Mouse (Mus musculus): ENCODE measurements around the gene Myo5a. TPM values are rescaled to one million over a fixed set of nuclear protein-coding genes. Genes with fewer than 3 reads are reported as not detected.
A peak's percentile ranks its signal among the peaks of the same experiment; 100 is the strongest.

Myo5a gene
- total and polyA plus RNA-seq, 3 experiments, result 2.5 to 11.9 (median 9.4) TPM

- Histone ChIP-seq H3K36me3 (ENCODE audit: control insufficient read depth, insufficient read depth, low read length) (no peaks in the 10 kb centered on the region), H3K79me2 (replicated peaks; ENCODE audit: control insufficient read depth, insufficient read depth, low read length) (no peaks in the 10 kb centered on the region), H3K9ac (ENCODE audit: low read depth, low read length) (no peak overlapping the region), H3K27ac (no peak overlapping the region), H3K4me1 (ENCODE audit: control insufficient read depth, insufficient read depth, low read length) (no peaks in the 10 kb centered on the region), H3K4me3 (no peak overlapping the region), H3K27me3 (ENCODE audit: control insufficient read depth, insufficient read depth, low read length) (no peaks in the 10 kb centered on the region)
- DNase-seq, result no peak
- no peak for TF ChIP-seq POLR2A (IDR thresholded peaks at IDR 0.05; ENCODE audit: insufficient read depth, low read depth, low read length)
- TF ChIP-seq EP300 (IDR thresholded peaks at IDR 0.05; ENCODE audit: insufficient read depth, low read depth, low read length), result no peak
- TF ChIP-seq CTCF (IDR thresholded peaks at IDR 0.05), result no peak
- intact Hi-C loops (cut with DNase I), result no loop called here
- 78% methylated on average over 3 of the region's 3 CpGs for WGBS
These were observed 167.4 kb downstream of the Myo5a start for GRCm38 (mm10) chr9:75238179-75238578.

GRCm38 (mm10) chr9:75243052-75243451 is 172.2 kb downstream of the Myo5a start:
- no peak overlapping the region for H3K4me3 ChIP-seq
- H3K27ac ChIP-seq, result no peak overlapping the region
- DNase-seq, result no peak
- H3K79me2 ChIP-seq (replicated peaks; ENCODE audit: control insufficient read depth, insufficient read depth, low read length), result no peaks in the 10 kb centered on the region
- H3K36me3 ChIP-seq (ENCODE audit: control insufficient read depth, insufficient read depth, low read length), result no peaks in the 10 kb centered on the region
- WGBS, result 53% methylated on average over 6 of the region's 6 CpGs
- intact Hi-C loops (cut with DNase I), result no loop called here
- H3K9ac ChIP-seq (ENCODE audit: low read depth, low read length), result no peak overlapping the region
- no peaks in the 10 kb centered on the region for H3K27me3 ChIP-seq (ENCODE audit: control insufficient read depth, insufficient read depth, low read length)
- no peak for TF ChIP-seq POLR2A (IDR thresholded peaks at IDR 0.05; ENCODE audit: insufficient read depth, low read depth, low read length)
- TF ChIP-seq CTCF (IDR thresholded peaks at IDR 0.05), result no peak
- TF ChIP-seq EP300 (IDR thresholded peaks at IDR 0.05; ENCODE audit: insufficient read depth, low read depth, low read length), result no peak
- no peaks in the 10 kb centered on the region for H3K4me1 ChIP-seq (ENCODE audit: control insufficient read depth, insufficient read depth, low read length)

DNA sequence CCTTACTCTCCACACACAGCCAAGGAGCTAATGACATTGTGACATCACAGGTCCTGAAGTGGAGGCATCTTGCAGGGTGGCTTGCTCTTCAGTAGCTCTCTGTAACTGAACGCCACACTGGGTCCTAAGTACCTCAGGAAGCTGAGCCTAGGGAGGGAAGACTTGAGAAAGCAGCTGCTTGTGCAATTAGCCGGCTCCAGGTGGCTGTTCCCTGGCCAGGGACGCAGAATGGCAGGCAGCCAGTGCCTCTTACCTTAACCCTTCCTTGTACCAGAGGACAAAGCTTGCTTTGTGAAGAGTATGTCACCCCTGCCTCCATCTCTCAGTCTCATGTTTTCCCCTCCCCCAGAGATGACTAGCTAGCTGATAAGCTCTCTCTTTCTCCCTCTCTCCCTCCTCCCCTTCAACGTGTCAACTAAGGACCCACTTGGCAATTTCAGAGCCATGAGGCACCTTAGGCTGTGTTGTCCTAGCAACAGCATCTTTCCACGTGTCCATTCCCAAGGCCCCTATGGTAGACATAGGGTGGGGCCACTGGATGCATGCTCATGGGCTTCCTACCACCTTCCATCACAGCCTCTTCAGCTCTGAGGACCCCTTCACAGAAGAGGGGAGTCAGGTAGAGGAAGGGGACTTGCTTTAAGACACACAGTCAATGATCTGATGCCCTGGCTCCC is 173.1 kb downstream of the Myo5a start:
- TF ChIP-seq POLR2A (IDR thresholded peaks at IDR 0.05; ENCODE audit: insufficient read depth, low read depth, low read length) (no peak), CTCF (IDR thresholded peaks at IDR 0.05) (no peak), EP300 (IDR thresholded peaks at IDR 0.05; ENCODE audit: insufficient read depth, low read depth, low read length) (no peak)

GRCm38 (mm10) chr9:75244527-75244926 is 173.7 kb downstream of the Myo5a start:
- TF ChIP-seq POLR2A (IDR thresholded peaks at IDR 0.05; ENCODE audit: insufficient read depth, low read depth, low read length) (no peak), CTCF (IDR thresholded peaks at IDR 0.05) (peak; percentile 51), EP300 (IDR thresholded peaks at IDR 0.05; ENCODE audit: insufficient read depth, low read depth, low read length) (no peak)
- no peaks in the 10 kb centered on the region for H3K27me3 ChIP-seq (ENCODE audit: control insufficient read depth, insufficient read depth, low read length)
- intact Hi-C loops (cut with DNase I), result no loop called here
- WGBS, result 78% methylated on average over 4 of the region's 4 CpGs
- H3K27ac ChIP-seq, result no peak overlapping the region
- H3K79me2 ChIP-seq (replicated peaks; ENCODE audit: control insufficient read depth, insufficient read depth, low read length), result no peaks in the 10 kb centered on the region
- H3K9ac ChIP-seq (ENCODE audit: low read depth, low read length), result no peak overlapping the region
- no peaks in the 10 kb centered on the region for H3K4me1 ChIP-seq (ENCODE audit: control insufficient read depth, insufficient read depth, low read length)
- DNase-seq, result no peak
- no peaks in the 10 kb centered on the region for H3K36me3 ChIP-seq (ENCODE audit: control insufficient read depth, insufficient read depth, low read length)
- no peak overlapping the region for H3K4me3 ChIP-seq

More for the DNA sequence above, 173.1 kb downstream of the Myo5a start:
- no peak overlapping the region for H3K4me3 ChIP-seq
- no peak overlapping the region for H3K9ac ChIP-seq (ENCODE audit: low read depth, low read length)
- no peak overlapping the region for H3K27ac ChIP-seq
- DNase-seq, result no peak
- intact Hi-C loops (cut with DNase I), result no loop called here
- no peaks in the 10 kb centered on the region for H3K79me2 ChIP-seq (replicated peaks; ENCODE audit: control insufficient read depth, insufficient read depth, low read length)
- 18% methylated on average over 5 of the region's 5 CpGs for WGBS
- H3K4me1 ChIP-seq (ENCODE audit: control insufficient read depth, insufficient read depth, low read length), result no peaks in the 10 kb centered on the region
- H3K36me3 ChIP-seq (ENCODE audit: control insufficient read depth, insufficient read depth, low read length), result no peaks in the 10 kb centered on the region
- no peaks in the 10 kb centered on the region for H3K27me3 ChIP-seq (ENCODE audit: control insufficient read depth, insufficient read depth, low read length)

GRCm38 (mm10) chr9:75246080-75246930 is 175.5 kb downstream of the Myo5a start:
- intact Hi-C loops (cut with DNase I), result no loop called here
- WGBS, result 79% methylated on average over 13 of the region's 13 CpGs
- H3K36me3 ChIP-seq (ENCODE audit: control insufficient read depth, insufficient read depth, low read length), result no peaks in the 10 kb centered on the region
- no peak overlapping the region for H3K9ac ChIP-seq (ENCODE audit: low read depth, low read length)
- H3K27ac ChIP-seq, result no peak overlapping the region
- H3K79me2 ChIP-seq (replicated peaks; ENCODE audit: control insufficient read depth, insufficient read depth, low read length), result no peaks in the 10 kb centered on the region
- DNase-seq, result no peak
- H3K4me1 ChIP-seq (ENCODE audit: control insufficient read depth, insufficient read depth, low read length), result no peaks in the 10 kb centered on the region
- no peaks in the 10 kb centered on the region for H3K27me3 ChIP-seq (ENCODE audit: control insufficient read depth, insufficient read depth, low read length)
- no peak for TF ChIP-seq CTCF (IDR thresholded peaks at IDR 0.05)
- no peak for TF ChIP-seq POLR2A (IDR thresholded peaks at IDR 0.05; ENCODE audit: insufficient read depth, low read depth, low read length)
- TF ChIP-seq EP300 (IDR thresholded peaks at IDR 0.05; ENCODE audit: insufficient read depth, low read depth, low read length), result no peak
- no peak overlapping the region for H3K4me3 ChIP-seq

GRCm38 (mm10) chr9:75247870-75248269 is 177.1 kb downstream of the Myo5a start:
- 90% methylated on average over 6 of the region's 6 CpGs for WGBS
- TF ChIP-seq EP300 (IDR thresholded peaks at IDR 0.05; ENCODE audit: insufficient read depth, low read depth, low read length), result no peak
- TF ChIP-seq CTCF (IDR thresholded peaks at IDR 0.05), result no peak
- no peak for TF ChIP-seq POLR2A (IDR thresholded peaks at IDR 0.05; ENCODE audit: insufficient read depth, low read depth, low read length)
- H3K36me3 ChIP-seq (ENCODE audit: control insufficient read depth, insufficient read depth, low read length), result no peaks in the 10 kb centered on the region
- no peak overlapping the region for H3K4me3 ChIP-seq
- H3K27me3 ChIP-seq (ENCODE audit: control insufficient read depth, insufficient read depth, low read length), result no peaks in the 10 kb centered on the region
- no peak overlapping the region for H3K9ac ChIP-seq (ENCODE audit: low read depth, low read length)
- no peak for DNase-seq
- intact Hi-C loops (cut with DNase I), result no loop called here
- H3K4me1 ChIP-seq (ENCODE audit: control insufficient read depth, insufficient read depth, low read length), result no peaks in the 10 kb centered on the region; the same call in 1 of the 2 replicates
- H3K27ac ChIP-seq, result no peak overlapping the region
- H3K79me2 ChIP-seq (replicated peaks; ENCODE audit: control insufficient read depth, insufficient read depth, low read length), result no peaks in the 10 kb centered on the region

Measured in heart, adult 2 months (tissue).